Mouse (Mus musculus): ENCODE data around the gene Sec24b. TPM values are rescaled to one million over a fixed set of nuclear protein-coding genes. Genes with fewer than 3 reads are reported as not detected.

Gene Sec24b
- 69.5 TPM for polyA plus RNA-seq (2015; fragmentation: Illumina TruSeq; extraction: RNeasy Lipid Tissue Mini Kit (QIAGEN cat#74804); ENCODE audit: insufficient read depth, low replicate concordance)

GRCm38 (mm10) chr3:130061281-130061680 lies at the start of gene Sec24b:
Sec24b (minus strand) TSS chr3:130061553.

GRCm38 (mm10) chr3:129969432-129970395 lies 91.6 kb downstream of the Sec24b start, which contains the start of gene Mcub:
Mcub (minus strand) TSS chr3:129970206.

Other genes starting within 250 kb of the Sec24b start
- gene Rrh, start 239.0 kb downstream of the Sec24b start, polyA plus RNA-seq (2015; fragmentation: Illumina TruSeq; extraction: RNeasy Lipid Tissue Mini Kit (QIAGEN cat#74804); ENCODE audit: insufficient read depth, low replicate concordance) = 0.22 TPM
- gene Gar1, start 230.2 kb downstream of the Sec24b start, polyA plus RNA-seq (2015; fragmentation: Illumina TruSeq; extraction: RNeasy Lipid Tissue Mini Kit (QIAGEN cat#74804); ENCODE audit: insufficient read depth, low replicate concordance) = 75.7 TPM
- gene Cfi, start 225.7 kb downstream of the Sec24b start, polyA plus RNA-seq (2015; fragmentation: Illumina TruSeq; extraction: RNeasy Lipid Tissue Mini Kit (QIAGEN cat#74804); ENCODE audit: insufficient read depth, low replicate concordance) = 0.11 TPM
- 12.0 TPM for gene Pla2g12a, start 182.9 kb downstream of the Sec24b start, polyA plus RNA-seq (2015; fragmentation: Illumina TruSeq; extraction: RNeasy Lipid Tissue Mini Kit (QIAGEN cat#74804); ENCODE audit: insufficient read depth, low replicate concordance)
- gene Casp6, start 160.1 kb downstream of the Sec24b start, polyA plus RNA-seq (2015; fragmentation: Illumina TruSeq; extraction: RNeasy Lipid Tissue Mini Kit (QIAGEN cat#74804); ENCODE audit: insufficient read depth, low replicate concordance) = 33.1 TPM
- 7.7 TPM for gene Mcub, start 91.3 kb downstream of the Sec24b start, polyA plus RNA-seq (2015; fragmentation: Illumina TruSeq; extraction: RNeasy Lipid Tissue Mini Kit (QIAGEN cat#74804); ENCODE audit: insufficient read depth, low replicate concordance)
- gene Col25a1, start 69.9 kb upstream of the Sec24b start, polyA plus RNA-seq (2015; fragmentation: Illumina TruSeq; extraction: RNeasy Lipid Tissue Mini Kit (QIAGEN cat#74804); ENCODE audit: insufficient read depth, low replicate concordance) = 0.10 TPM